Mouse (Mus musculus) stomach, postnatal 0 days (tissue): Measurements from ENCODE around the gene Dnaja3.
A peak's percentile ranks its signal among the peaks of the same experiment; 100 is the strongest.

ENCODE experiments used
- CTCF ChIP-seq: IDR thresholded peaks from 2 replicates; pipeline ENCODE4 v1.5.1; 2016; ENCODE audit warnings: antibody characterized with exemption, low read depth, mild to moderate bottlenecking, moderate library complexity
- EP300 ChIP-seq: optimal IDR thresholded peaks from 2 replicates; pipeline ENCODE3; 2016; ENCODE audit warnings: antibody characterized with exemption

DNA sequence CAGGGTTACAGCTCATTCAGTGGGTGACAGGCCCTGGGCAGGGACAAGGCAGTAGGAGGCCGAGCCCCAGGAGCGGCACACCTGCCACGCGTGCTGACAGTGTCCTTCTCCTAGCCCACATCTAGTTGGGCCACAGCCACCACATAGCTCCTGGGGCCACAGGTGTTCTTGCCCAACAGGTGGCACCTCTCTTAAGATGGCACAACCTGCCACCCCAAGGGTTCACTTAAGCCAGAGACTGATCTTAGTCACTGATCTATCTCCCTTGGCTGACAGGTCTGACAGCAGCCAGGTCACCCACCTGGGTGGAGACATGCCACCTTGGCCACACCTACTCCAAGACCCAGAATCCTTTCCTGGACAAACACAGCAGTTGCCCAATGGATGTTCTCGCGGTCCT lies 3.1 kb downstream of the Dnaja3 start:
- no peak for TF ChIP-seq CTCF
- peak; percentile 81 for TF ChIP-seq EP300
